Mouse (Mus musculus) left cerebral cortex, postnatal 14 days (tissue): ENCODE results near the gene Olfr459. TPM values are rescaled to one million over a fixed set of nuclear protein-coding genes. Genes with fewer than 3 reads are reported as not detected.

Source experiments
- total RNA-seq, 2 experiments: library from RNA; stranded (reverse); gene quantifications; 2 replicates each; pipeline ENCODE4 v1.2.3; 2021

The Olfr459 gene
- total RNA-seq, 2 experiments from 2014 or later, result not detected

Other genes starting within 250 kb of the Olfr459 start
- gene Ephb6, start 169.7 kb downstream of the Olfr459 start, total RNA-seq, result 100 to 1,000 TPM; 142 to 146 TPM
- gene Trpv6, start 138.8 kb downstream of the Olfr459 start, total RNA-seq, result 1 to 10 TPM; 1.8 to 3.0 TPM
- not detected for gene Trpv5, start 94.4 kb downstream of the Olfr459 start, total RNA-seq
- not detected for gene Llcfc1, start 90.7 kb downstream of the Olfr459 start, total RNA-seq
- not detected for gene Kel, start 70.8 kb downstream of the Olfr459 start, total RNA-seq
- gene Pip, start 72.4 kb upstream of the Olfr459 start, total RNA-seq, result not detected
- gene Sval2, start 77.8 kb upstream of the Olfr459 start, total RNA-seq, result not detected
- gene Sval1, start 176.5 kb upstream of the Olfr459 start, total RNA-seq, result not detected
- gene Sval3, start 193.0 kb upstream of the Olfr459 start, total RNA-seq, result not detected